Mouse (Mus musculus): Measurements from ENCODE around the gene A1cf. TPM values are rescaled to one million over a fixed set of nuclear protein-coding genes. Genes with fewer than 3 reads are reported as not detected.

A1cf gene
- total and polyA plus RNA-seq, 3 experiments, result not detected

- dilution Hi-C loops (cut with MboI; ENCODE audit: extremely low pct_ligation_motif_present, extremely low pct_unique_long_range_greater_than_20kb, low sequenced_read_pairs), result no loop called here
- H3K36me3 ChIP-seq (replicated peaks in 1 of 2; ENCODE audit: control insufficient read depth in 1 of 2, insufficient read depth in 1 of 2, low read length in 1 of 2), result no peaks in the 10 kb centered on the region
- H3K9me3 ChIP-seq (replicated peaks; ENCODE audit: low read length), result no peaks in the 10 kb centered on the region
- H3K79me2 ChIP-seq (replicated peaks; ENCODE audit: control insufficient read depth, extremely low read depth, insufficient read depth, poor library complexity, severe bottlenecking), result no peaks in the 10 kb centered on the region
- DNase-seq (ENCODE audit: extremely low read depth), result no peak
- in situ Hi-C loops (cut with MboI; ENCODE audit: low pct_ligation_motif_present, low pct_unique_long_range_greater_than_20kb, low sequenced_read_pairs), result no loop called here
- H3K4me1 ChIP-seq (ENCODE audit: control insufficient read depth in 1 of 2, insufficient read depth in 2 of 2), result no peaks in the 10 kb centered on the region
- H3K27me3 ChIP-seq (replicated peaks), result no peaks in the 10 kb centered on the region
- H3K9ac ChIP-seq (ENCODE audit: insufficient read depth, low read depth), result no peak overlapping the region
- H3K4me2 ChIP-seq (ENCODE audit: insufficient read depth, low read depth, poor library complexity, severe bottlenecking), result no peak overlapping the region
- H3K4me3 ChIP-seq (replicated peaks in 1 of 3; ENCODE audit: low read depth in 2 of 3, low read length in 2 of 3, poor library complexity in 1 of 3), result no peak overlapping the region
- TF ChIP-seq IRF4 (IDR thresholded peaks at IDR 0.05; ENCODE audit: low read depth, low read length), result no peak
- no peak for TF ChIP-seq NELFE (IDR thresholded peaks at IDR 0.05; ENCODE audit: low read depth, low read length)
- TF ChIP-seq MAX (IDR thresholded peaks at IDR 0.05; ENCODE audit: low read length), result no peak
- no peak for TF ChIP-seq POLR2A (IDR thresholded peaks at IDR 0.05; ENCODE audit: low read depth, low read length)
- no peak for TF ChIP-seq RAD21 (IDR thresholded peaks at IDR 0.05; ENCODE audit: low read depth, low read length)
- no peak for TF ChIP-seq USF2 (conservative IDR thresholded peaks at IDR 0.05; ENCODE audit: low read depth, low read length)
- no peak for TF ChIP-seq MYC (IDR thresholded peaks at IDR 0.05; ENCODE audit: low read depth, low read length)
- no peak for TF ChIP-seq SIN3A (IDR thresholded peaks at IDR 0.05; ENCODE audit: low read length)
- TF ChIP-seq ZKSCAN1 (IDR thresholded peaks at IDR 0.05; ENCODE audit: borderline replicate concordance, low read depth, low read length), result no peak
- TF ChIP-seq RCOR1 (conservative IDR thresholded peaks at IDR 0.05; ENCODE audit: low read depth, low read length), result no peak
- no peak for TF ChIP-seq USF1 (IDR thresholded peaks at IDR 0.05; ENCODE audit: low read depth, low read length)
- no peak for TF ChIP-seq CTCF (conservative IDR thresholded peaks at IDR 0.05 in 1 of 2, IDR thresholded peaks at IDR 0.05 in 1 of 2; ENCODE audit: low read depth in 2 of 2, low read length in 2 of 2)
- no peak for TF ChIP-seq CHD2 (IDR thresholded peaks at IDR 0.05; ENCODE audit: low read length)
- no peak for TF ChIP-seq HCFC1 (IDR thresholded peaks at IDR 0.05; ENCODE audit: low read depth, low read length)
- TF ChIP-seq CHD1 (IDR thresholded peaks at IDR 0.05; ENCODE audit: low read depth, low read length), result no peak
- H3K27ac ChIP-seq (ENCODE audit: insufficient read depth, low read depth), result no peak overlapping the region
Observed at GRCm38 (mm10) chr19:31891001-31891893, 22.7 kb downstream of the A1cf start.

DNA sequence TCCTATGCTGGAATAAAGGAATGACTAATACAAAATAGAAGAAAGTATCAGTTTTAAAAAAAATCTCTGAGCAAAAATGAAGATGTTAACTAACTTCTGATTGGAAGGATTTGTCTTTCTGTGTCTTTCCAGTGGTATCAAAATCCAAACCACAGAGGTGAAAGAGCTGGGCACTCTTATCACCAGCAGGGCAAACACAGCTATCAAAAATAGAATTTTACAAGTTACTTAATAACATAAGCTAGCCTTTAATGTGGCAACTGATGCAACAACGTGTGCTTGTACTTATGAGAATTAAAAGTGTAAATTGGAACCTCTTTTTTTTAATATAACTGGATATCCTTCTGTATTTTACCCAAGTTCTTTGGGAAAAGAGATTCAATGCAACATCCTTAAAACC is 27.4 kb downstream of the A1cf start:
- H3K27me3 ChIP-seq (replicated peaks), result no peaks in the 10 kb centered on the region
- H3K9ac ChIP-seq (ENCODE audit: insufficient read depth, low read depth), result no peak overlapping the region
- no peaks in the 10 kb centered on the region for H3K79me2 ChIP-seq (replicated peaks; ENCODE audit: control insufficient read depth, extremely low read depth, insufficient read depth, poor library complexity, severe bottlenecking)
- H3K4me1 ChIP-seq (ENCODE audit: control insufficient read depth in 1 of 2, insufficient read depth in 2 of 2), result no peaks in the 10 kb centered on the region
- no peak overlapping the region for H3K4me2 ChIP-seq (ENCODE audit: insufficient read depth, low read depth, poor library complexity, severe bottlenecking)
- H3K27ac ChIP-seq (ENCODE audit: insufficient read depth, low read depth), result no peak overlapping the region
- dilution Hi-C loops (cut with MboI; ENCODE audit: extremely low pct_ligation_motif_present, extremely low pct_unique_long_range_greater_than_20kb, low sequenced_read_pairs), result no loop called here
- no peaks in the 10 kb centered on the region for H3K36me3 ChIP-seq (replicated peaks in 1 of 2; ENCODE audit: control insufficient read depth in 1 of 2, insufficient read depth in 1 of 2, low read length in 1 of 2)
- no peaks in the 10 kb centered on the region for H3K9me3 ChIP-seq (replicated peaks; ENCODE audit: low read length)
- in situ Hi-C loops (cut with MboI; ENCODE audit: low pct_ligation_motif_present, low pct_unique_long_range_greater_than_20kb, low sequenced_read_pairs), result no loop called here
- TF ChIP-seq TCF12 (IDR thresholded peaks at IDR 0.05; ENCODE audit: low read depth, low read length) (no peak), E2F4 (IDR thresholded peaks at IDR 0.05; ENCODE audit: insufficient replicate concordance, low read depth, low read length) (no peak), ELF1 (IDR thresholded peaks at IDR 0.05; ENCODE audit: low read depth, low read length) (no peak), NRF1 (IDR thresholded peaks at IDR 0.05; ENCODE audit: low read depth, low read length) (no peak), ZNF384 (IDR thresholded peaks at IDR 0.05; ENCODE audit: low read depth, low read length) (no peak), POLR2A (IDR thresholded peaks at IDR 0.05; ENCODE audit: low read depth, low read length) (no peak), JUND (conservative IDR thresholded peaks at IDR 0.05; ENCODE audit: low read depth, low read length) (no peak), POLR2AphosphoS2 (IDR thresholded peaks at IDR 0.05; ENCODE audit: low read depth, low read length) (no peak)
- H3K4me3 ChIP-seq (replicated peaks in 1 of 3; ENCODE audit: low read depth in 2 of 3, low read length in 2 of 3, poor library complexity in 1 of 3), result no peak overlapping the region
- no peak for DNase-seq (ENCODE audit: extremely low read depth)

Data from CH12.LX (cell line).